Mouse (Mus musculus): ENCODE data around the gene Morc4.

DNA sequence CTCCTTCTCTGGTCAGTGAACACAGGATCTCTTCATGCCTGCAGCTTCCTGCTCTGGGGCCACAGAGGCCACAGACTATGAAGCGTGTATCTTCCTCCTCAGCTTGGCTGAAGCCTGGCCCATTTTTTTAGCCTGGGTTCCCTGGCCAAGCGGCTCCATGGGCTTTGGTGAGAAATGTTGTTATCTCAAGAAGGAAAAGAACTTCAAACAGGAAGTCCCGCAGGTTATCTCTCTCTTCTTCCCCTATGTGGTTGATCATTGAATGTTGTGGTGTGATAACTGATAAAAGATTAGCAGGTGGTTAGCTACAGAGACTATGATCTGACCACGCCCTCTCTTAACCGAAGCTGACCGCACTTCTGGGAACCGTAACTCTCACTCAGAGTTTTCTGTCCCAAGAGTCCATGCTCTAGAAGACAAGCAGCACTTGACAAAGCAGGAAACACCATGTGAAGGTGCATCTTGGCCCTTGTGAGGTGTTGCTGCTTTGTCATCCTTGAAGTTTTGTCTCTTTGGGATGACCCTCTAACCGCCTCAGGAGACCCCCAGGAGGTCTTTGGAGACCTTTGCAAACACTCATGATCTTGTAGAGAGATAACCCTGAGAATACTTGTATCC, 57.4 kb downstream of the Morc4 start:
- TF ChIP-seq CTCF (IDR thresholded peaks at IDR 0.05; ENCODE audit: control insufficient read depth, insufficient read depth, insufficient read length) (no peak), CEBPB (IDR thresholded peaks at IDR 0.05; ENCODE audit: low read depth) (no peak), MAX (IDR thresholded peaks at IDR 0.05) (no peak), MYOD1 (IDR thresholded peaks at IDR 0.05; ENCODE audit: control insufficient read depth, insufficient read length, low read depth) (no peak)
